Mouse (Mus musculus): ENCODE measurements at regions not wholly inside any gene's neighbourhood (a gene's known extent, or its start where the extent isn't known, plus 50 kb on each side); places are given as distances from the start of the nearest gene placed in this dataset.

DNA sequence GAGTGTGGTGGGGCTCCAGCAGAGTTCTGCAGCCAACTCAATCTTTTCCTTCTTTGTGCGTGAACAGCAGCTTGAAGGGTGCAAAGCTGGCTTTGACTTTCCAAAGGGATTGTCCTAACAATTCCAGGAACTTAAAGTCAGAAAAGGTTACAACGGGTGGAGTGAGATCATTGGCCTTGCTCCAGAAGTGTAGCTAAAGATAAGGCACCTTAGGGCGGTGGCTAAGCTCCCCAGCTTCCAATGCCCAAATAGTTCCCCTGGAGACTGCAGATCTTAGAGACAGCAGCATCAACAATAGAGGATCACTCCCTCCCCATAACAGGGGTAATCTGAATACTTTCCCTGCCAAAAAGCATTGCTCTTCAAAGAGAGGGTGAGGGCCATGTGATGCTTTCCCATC is 62.3 kb upstream of the Cd93 start:
- DNase-seq = peak in 1 of 2 experiments; percentile 26

DNA sequence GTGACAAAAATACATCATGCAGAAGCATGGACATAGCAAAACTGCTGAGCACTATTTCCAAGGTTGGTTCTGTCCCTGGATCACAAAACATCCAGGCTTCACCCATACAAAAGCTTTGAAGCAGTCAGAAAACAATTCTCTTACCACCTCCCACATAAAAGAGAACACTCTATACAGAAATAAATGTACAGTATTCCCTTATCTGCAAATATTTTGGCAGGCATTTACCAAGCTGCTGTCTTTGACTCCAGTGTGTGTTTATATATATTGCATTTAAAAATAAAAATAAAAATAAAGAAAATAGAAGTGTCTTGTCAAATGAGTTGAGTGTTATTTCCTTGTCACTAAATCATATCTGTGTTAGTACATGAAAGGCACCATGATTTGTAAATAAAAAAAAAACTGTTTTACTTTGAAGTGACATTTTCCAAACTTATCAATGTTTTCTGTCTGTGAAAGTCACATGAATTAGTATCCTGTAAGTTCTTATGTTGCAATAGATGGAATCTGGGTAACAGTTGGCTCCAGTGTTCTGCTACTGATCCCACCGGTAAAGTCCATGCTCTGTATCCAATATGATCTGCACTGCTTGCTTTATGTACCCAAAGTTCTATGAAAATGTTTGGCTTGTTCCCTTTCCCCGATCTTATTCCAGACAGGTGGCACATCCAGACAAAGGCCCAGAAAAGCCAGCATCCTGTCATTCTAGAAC is 59.9 kb upstream of the Cd93 start:
- DNase-seq = no peak

- no peak for DNase-seq
Measured at GRCm38 (mm10) chr2:148502321-148502720, 59.0 kb upstream of the Cd93 start.

DNA sequence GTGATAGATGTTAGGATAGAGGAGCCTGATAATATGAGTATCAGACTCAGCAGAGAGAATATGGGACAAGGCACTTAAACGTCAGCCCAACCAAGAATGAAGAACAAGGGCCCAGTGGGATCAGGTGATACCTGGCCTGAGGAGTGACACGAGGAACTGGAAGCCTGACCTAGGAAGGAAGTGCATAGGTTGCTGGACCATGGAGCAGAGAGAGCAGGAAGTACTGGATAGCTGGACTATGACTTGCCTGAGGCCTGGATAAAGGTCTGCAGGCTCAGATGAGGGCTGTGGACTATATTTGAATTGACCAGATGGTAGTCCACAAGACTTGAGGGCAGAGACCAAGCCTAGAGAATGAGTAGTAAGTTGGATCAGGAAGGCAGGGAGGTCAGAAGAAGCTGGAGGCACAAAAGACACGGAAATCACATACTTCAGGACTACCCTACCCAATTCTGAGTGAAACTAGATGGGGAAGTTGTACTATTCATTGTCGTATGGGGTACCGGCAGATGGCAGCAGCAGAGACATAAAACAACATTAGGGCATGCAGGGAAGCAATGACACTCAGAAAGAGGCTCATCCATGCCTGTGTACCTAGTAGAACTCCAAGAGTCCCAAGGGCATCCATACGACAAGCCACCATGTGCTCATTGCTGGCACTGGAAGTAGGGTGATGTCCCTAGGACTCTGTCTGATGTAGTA is 57.0 kb upstream of the Cd93 start:
- no peak for DNase-seq

DNA sequence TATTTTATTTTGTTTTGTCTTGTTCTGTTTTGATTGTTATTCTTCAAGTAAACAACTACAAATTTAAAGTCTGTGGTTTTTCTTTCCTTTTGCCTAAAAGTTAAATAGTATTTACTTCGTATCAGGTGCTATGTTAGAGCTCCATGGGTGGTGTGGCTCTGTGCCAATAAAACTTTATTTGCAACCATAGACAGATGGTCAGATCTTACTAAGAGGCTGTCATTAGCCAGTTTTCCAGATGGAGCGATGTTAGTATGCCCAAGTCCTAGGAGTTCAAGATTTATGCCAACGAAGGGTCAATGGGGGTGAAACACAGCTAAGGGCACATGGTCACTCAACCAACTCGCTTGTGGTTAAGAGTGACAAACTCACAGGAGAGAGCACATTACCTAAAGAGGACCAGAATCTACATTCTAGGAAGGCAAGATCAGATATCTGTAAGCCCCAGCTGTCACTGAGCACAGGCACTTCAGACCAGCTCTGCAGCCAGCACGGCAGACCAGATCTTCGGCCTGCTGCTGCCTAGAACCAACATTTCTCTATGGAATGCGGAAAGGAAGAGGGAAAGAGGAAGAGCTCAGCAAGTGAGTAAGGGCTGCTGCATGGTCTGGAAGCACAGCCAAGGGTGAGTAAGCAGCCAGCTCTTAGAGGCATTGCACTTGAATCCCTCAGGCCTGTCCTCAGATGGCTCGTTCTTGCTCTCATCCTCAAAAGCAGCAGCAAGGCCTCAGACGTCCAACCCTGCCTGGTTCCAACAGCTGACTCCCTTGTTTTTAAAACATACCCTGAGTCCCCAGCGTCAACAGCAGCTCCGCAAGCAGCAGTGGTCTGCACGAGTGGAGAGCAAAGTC is 54.3 kb upstream of the Cd93 start:
- DNase-seq = no peak

- DNase-seq = no peak
Measured at GRCm38 (mm10) chr2:148496151-148497040, 53.0 kb upstream of the Cd93 start.

DNA sequence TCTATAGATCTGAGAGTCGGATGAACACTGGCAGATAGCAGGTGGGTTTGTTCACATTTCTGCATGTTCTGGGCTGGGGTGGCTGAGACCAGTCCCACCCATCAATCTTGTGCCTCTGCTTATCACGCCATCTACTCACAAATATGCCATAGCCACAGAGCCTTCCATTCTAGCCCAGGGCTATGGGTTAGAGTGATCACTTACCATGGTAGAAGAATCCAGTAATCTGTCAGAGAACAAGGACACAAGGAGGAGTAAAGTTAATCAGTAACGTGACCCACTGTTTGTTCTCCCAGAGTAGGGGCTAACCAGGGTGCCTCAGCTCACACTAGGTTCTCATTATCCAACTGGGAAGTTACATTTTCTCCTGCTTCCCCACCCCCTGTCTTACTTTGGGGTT is 52.1 kb upstream of the Cd93 start:
- no peak for DNase-seq

- no peak for DNase-seq
Measured at GRCm38 (mm10) chr2:148493281-148493680, 49.9 kb upstream of the Cd93 start.
